ENCODE assay signal across 7 mouse cellular contexts in genomic region chr12:57534879-57535611, GRCm38 (mm10). TPM values are rescaled to one million over a fixed set of nuclear protein-coding genes. Genes with fewer than 3 reads are reported as not detected.
A peak's percentile ranks its signal among the peaks of the same experiment; 100 is the strongest.
DNase-seq lines count a peak whose midpoint lies in the region; ATAC-seq lines count a peak whose summit lies in the region.

No protein-coding gene starts in this region.

- no peak overlapping the region for H3K9ac ChIP-seq in embryonic facial prominence, embryonic 13.5 days
- H3K9ac ChIP-seq in limb, embryonic 11.5 days (ENCODE audit: low read length): no peak overlapping the region
- H3K9ac ChIP-seq in midbrain, embryonic 12.5 days (replicated peaks): peak overlapping the region; percentile 28; the same call in 1 of the 2 replicates

- peak overlapping the region; percentile 18 for H3K4me3 ChIP-seq in embryonic facial prominence, embryonic 13.5 days
- no peak overlapping the region for H3K4me3 ChIP-seq in limb, embryonic 11.5 days (ENCODE audit: low read depth, low read length)
- peak overlapping the region; percentile 28 for H3K4me3 ChIP-seq in midbrain, embryonic 12.5 days

- no peaks in the 10 kb centered on the region for H3K36me3 ChIP-seq in embryonic facial prominence, embryonic 13.5 days
- no peaks in the 10 kb centered on the region for H3K36me3 ChIP-seq in limb, embryonic 11.5 days (ENCODE audit: control insufficient read depth, insufficient read depth, low read length)
- no peaks in the 10 kb centered on the region for H3K36me3 ChIP-seq in midbrain, embryonic 12.5 days

- ATAC-seq in embryonic facial prominence, embryonic 13.5 days (ENCODE audit: insufficient number of reproducible peaks, insufficient read depth, low FRiP score, low TSS enrichment, low read depth): peak; percentile 67
- peak; percentile 22; the same call in 1 of the 2 replicates for ATAC-seq in limb, embryonic 11.5 days (ENCODE audit: insufficient number of reproducible peaks, low FRiP score, low TSS enrichment, low read depth)
- ATAC-seq in midbrain, embryonic 12.5 days (ENCODE audit: low FRiP score, low read depth): peak; percentile 83
- ATAC-seq in activated CD4-positive, CD25-positive, alpha-beta regulatory T cell, adult 4 months: no peak

- peaks cover 94% of the 10 kb centered on the region for H3K27me3 ChIP-seq in embryonic facial prominence, embryonic 13.5 days
- peaks cover 57% of the 10 kb centered on the region for H3K27me3 ChIP-seq in limb, embryonic 11.5 days (ENCODE audit: control insufficient read depth, insufficient read depth, low read length)
- H3K27me3 ChIP-seq in midbrain, embryonic 12.5 days: peaks cover 88% of the 10 kb centered on the region

- H3K27ac ChIP-seq in embryonic facial prominence, embryonic 13.5 days: no peak overlapping the region
- H3K27ac ChIP-seq in limb, embryonic 11.5 days (replicated peaks; ENCODE audit: low read depth, low read length): no peak overlapping the region
- peak overlapping the region; percentile 82 for H3K27ac ChIP-seq in midbrain, embryonic 12.5 days (replicated peaks)

- DNase-seq in ZHBTc4 (ENCODE audit: low read depth, low spot score): peak; percentile 30
- peak; percentile 48 for DNase-seq in limb, embryonic 11.5 days (ENCODE audit: low spot score)
- no peak for DNase-seq in spleen, postnatal 36 days (ENCODE audit: low spot score in 2 of 2)
- DNase-seq in adrenal gland, postnatal 10 days: no peak

- WGBS in embryonic facial prominence, embryonic 13.5 days: 2% methylated on average over 39 of the region's 39 CpGs
- under 1% methylated on average over 38 of the region's 39 CpGs for WGBS in limb, embryonic 11.5 days
- under 1% methylated on average over 23 of the region's 39 CpGs for WGBS in midbrain, embryonic 12.5 days

- peaks cover 13% of the 10 kb centered on the region for H3K4me1 ChIP-seq in embryonic facial prominence, embryonic 13.5 days
- H3K4me1 ChIP-seq in limb, embryonic 11.5 days (ENCODE audit: control insufficient read depth, insufficient read depth, low read length): no peaks in the 10 kb centered on the region
- H3K4me1 ChIP-seq in midbrain, embryonic 12.5 days: peaks cover 31% of the 10 kb centered on the region

- H3K9me3 ChIP-seq in embryonic facial prominence, embryonic 13.5 days: no peaks in the 10 kb centered on the region
- H3K9me3 ChIP-seq in limb, embryonic 11.5 days (ENCODE audit: control insufficient read depth, low read length): no peaks in the 10 kb centered on the region
- no peaks in the 10 kb centered on the region for H3K9me3 ChIP-seq in midbrain, embryonic 12.5 days

- peak overlapping the region; percentile 32; the same call in 1 of the 2 replicates for H3K4me2 ChIP-seq in embryonic facial prominence, embryonic 13.5 days
- peak overlapping the region; percentile 10; the same call in 1 of the 2 replicates for H3K4me2 ChIP-seq in limb, embryonic 11.5 days (ENCODE audit: low read depth, severe bottlenecking)
- peak overlapping the region; percentile 55 for H3K4me2 ChIP-seq in midbrain, embryonic 12.5 days (replicated peaks)

RNA-seq across cellular contexts. Expression of gene Foxa1, which starts 11.7 kb away (rescaled TPM):
- 0.96 and 2.7 TPM in 2 replicates for polyA plus RNA-seq in embryonic facial prominence, embryonic 13.5 days (2015; fragmentation: Nextera tagmentation; extraction: Ambion mirVana)
- polyA plus RNA-seq in limb, embryonic 11.5 days (2014; fragmentation: Nextera tagmentation; extraction: Ambion mirVana): not detected in 2 replicates
- polyA plus RNA-seq in midbrain, embryonic 12.5 days (2016; fragmentation: Nextera tagmentation; extraction: Ambion mirVana): 3.8 and 4.2 TPM in 2 replicates
- polyA plus RNA-seq in activated CD4-positive, CD25-positive, alpha-beta regulatory T cell, adult 4 months (2017; shearing (Covaris generic)): not detected
- total RNA-seq in adrenal gland, postnatal 10 days (2021): under 1 TPM; 0.45 to 0.96 TPM

RNA-seq across cellular contexts. Expression of gene Ttc6, which starts 28.9 kb away (rescaled TPM):
- polyA plus RNA-seq in embryonic facial prominence, embryonic 13.5 days (2015; fragmentation: Nextera tagmentation; extraction: Ambion mirVana): 0.80 and 1.2 TPM in 2 replicates
- 0.06 and 0.28 TPM in 2 replicates for polyA plus RNA-seq in limb, embryonic 11.5 days (2014; fragmentation: Nextera tagmentation; extraction: Ambion mirVana)
- 2.0 and 3.6 TPM in 2 replicates for polyA plus RNA-seq in midbrain, embryonic 12.5 days (2016; fragmentation: Nextera tagmentation; extraction: Ambion mirVana)
- under 1 TPM in 1 of 2 experiments, not detected in 1; 0.09 TPM for polyA plus RNA-seq in activated CD4-positive, CD25-positive, alpha-beta regulatory T cell, adult 4 months (2017; shearing (Covaris generic))
- total RNA-seq in adrenal gland, postnatal 10 days (2021): under 1 TPM in 1 of 2 experiments, not detected in 1; 0.06 TPM

Comparison
In these comparisons a context has a peak if more than half of its experiments do, and no peak if none do; other contexts are left out.
1. DNase-seq: peak in ZHBTc4 (single experiment) and limb, embryonic 11.5 days (single experiment); none in spleen, postnatal 36 days (0 of 2) and adrenal gland, postnatal 10 days (single experiment).
2. Peak in every context shown above with its lines, with median percentiles within 50 percentile points of each other: H3K4me2 ChIP-seq.